Mouse (Mus musculus) left cerebral cortex, postnatal 4 days (tissue): ENCODE measurements around the gene Krtap4-7. TPM values are rescaled to one million over a fixed set of nuclear protein-coding genes. Genes with fewer than 3 reads are reported as not detected.
"Not testable (repeated sequence)": the region's sequence is repeated elsewhere in the genome, so short reads cannot be mapped to it uniquely, and the experiment has no call there.

Source experiments
- DNase-seq: peaks from one replicate; pipeline ENCODE4 v3.0.0-alpha.2; 2022
- intact Hi-C: fragments of 180-260 bp; cut with DNase I; formaldehyde crosslinking; loops from one replicate; pipeline ENCODE4 v1.15.1; 2025
- total RNA-seq, 2 experiments: library from RNA; stranded (reverse); gene quantifications; 2 replicates each; pipeline ENCODE4 v1.2.3; 2021

The Krtap4-7 gene
- total RNA-seq, 2 experiments from 2014 or later = not detected

DNA sequence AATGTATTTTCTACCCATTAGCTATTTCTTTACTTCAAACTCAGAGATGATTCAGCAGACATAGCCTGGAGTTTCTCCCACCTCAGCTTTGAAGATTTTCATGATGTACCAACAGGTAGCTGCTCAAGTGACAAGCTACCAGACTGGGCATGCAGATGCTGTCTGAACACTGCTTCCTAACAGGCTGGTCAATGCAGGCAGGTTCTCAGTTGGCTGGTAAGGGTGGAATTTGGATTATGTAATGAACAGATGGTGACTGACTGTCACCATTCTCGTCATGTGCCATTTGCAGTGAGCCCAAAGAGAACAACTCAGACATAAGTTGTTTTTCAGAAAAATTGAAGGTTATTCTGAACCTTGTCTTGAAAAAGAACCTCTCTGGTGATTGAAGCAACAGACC, 34.8 kb downstream of the Krtap4-7 start:
- intact Hi-C loops = no loop called here

GRCm38 (mm10) chr11:99603208-99603607, 40.7 kb downstream of the Krtap4-7 start, which contains the start of gene Gm11938:
Gene Gm11938 (minus strand): TSS chr11:99603308.
- intact Hi-C loops, DNase-seq: not testable (repeated sequence)

More for the DNA sequence above, 34.8 kb downstream of the Krtap4-7 start:
- DNase-seq = no peak

DNA sequence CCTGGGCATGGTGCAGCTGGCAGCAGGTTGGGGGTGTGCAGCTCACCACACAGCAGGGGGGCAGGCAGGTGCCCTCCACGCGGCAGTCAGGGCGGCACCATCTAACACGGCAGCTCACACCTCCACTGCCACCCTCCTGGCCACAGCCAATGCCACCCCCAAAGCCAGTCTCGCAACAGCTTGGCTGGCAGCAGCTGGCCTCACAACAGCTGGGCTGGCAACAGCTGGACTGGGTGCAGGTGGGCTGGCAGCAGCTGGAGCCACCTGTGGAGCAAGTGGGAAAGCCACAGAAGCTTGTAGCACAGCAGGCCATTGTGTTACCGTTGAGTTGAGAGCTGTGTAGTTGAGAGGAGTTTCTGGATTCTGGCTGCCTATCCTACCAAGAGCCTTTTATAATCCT, 46.1 kb downstream of the Krtap4-7 start, which contains the start of gene Krtap9-3:
TSS of gene Krtap9-3 (minus strand) at position 364 of the 400 bp plus-strand sequence.
- DNase-seq, intact Hi-C loops: not testable (repeated sequence)

Other genes with a start within 250 kb of the Krtap4-7 start
- gene Krt12, start 221.8 kb downstream of the Krtap4-7 start, total RNA-seq = 1 to 10 TPM; 1.2 to 1.7 TPM
- gene Krt20, start 205.9 kb downstream of the Krtap4-7 start, total RNA-seq = not detected
- not detected for gene Krt23, start 151.0 kb downstream of the Krtap4-7 start, total RNA-seq
- not detected for gene Krt39, start 122.8 kb downstream of the Krtap4-7 start, total RNA-seq
- gene Krt40, start 100.9 kb downstream of the Krtap4-7 start, total RNA-seq = not detected
- not detected for gene Krtap3-3, start 93.2 kb downstream of the Krtap4-7 start, total RNA-seq
- not detected for gene Krtap3-2, start 87.2 kb downstream of the Krtap4-7 start, total RNA-seq
- gene Gm11939, start 84.6 kb downstream of the Krtap4-7 start, total RNA-seq = not detected
- gene Krtap3-1, start 77.5 kb downstream of the Krtap4-7 start, total RNA-seq = not detected
- not detected for gene Krtap1-5, start 63.1 kb downstream of the Krtap4-7 start, total RNA-seq
- not detected for gene Krtap1-4, start 60.4 kb downstream of the Krtap4-7 start, total RNA-seq
- not detected for gene Krtap1-3, start 52.8 kb downstream of the Krtap4-7 start, total RNA-seq
- gene Krtap9-3, start 46.0 kb downstream of the Krtap4-7 start, total RNA-seq = not detected
- gene Gm11938, start 40.8 kb downstream of the Krtap4-7 start, total RNA-seq = not detected
- gene Gm11937, start 33.9 kb downstream of the Krtap4-7 start, total RNA-seq = not detected
- not detected for gene Krtap2-4, start 29.2 kb downstream of the Krtap4-7 start, total RNA-seq
- gene Gm11562, start 23.7 kb downstream of the Krtap4-7 start, total RNA-seq = not detected
- gene Krtap4-1, start 15.9 kb downstream of the Krtap4-7 start, total RNA-seq = not detected
- not detected for gene Krtap4-2, start 9.0 kb downstream of the Krtap4-7 start, total RNA-seq
- gene Gm11555, start 6.1 kb upstream of the Krtap4-7 start, total RNA-seq = not detected
- gene Gm11563, start 14.9 kb upstream of the Krtap4-7 start, total RNA-seq = not detected
- gene Krtap4-6, start 21.9 kb upstream of the Krtap4-7 start, total RNA-seq = not detected
- not detected for gene Gm14190, start 46.7 kb upstream of the Krtap4-7 start, total RNA-seq
- gene Gm14180, start 90.2 kb upstream of the Krtap4-7 start, total RNA-seq = not detected
- not detected for gene Gm11595, start 128.8 kb upstream of the Krtap4-7 start, total RNA-seq
- gene Krtap4-8, start 136.6 kb upstream of the Krtap4-7 start, total RNA-seq = not detected
- gene Krtap4-9, start 141.1 kb upstream of the Krtap4-7 start, total RNA-seq = not detected
- not detected for gene Gm11596, start 149.4 kb upstream of the Krtap4-7 start, total RNA-seq
- gene Gm11569, start 154.8 kb upstream of the Krtap4-7 start, total RNA-seq = not detected
- not detected for gene Gm11554, start 160.4 kb upstream of the Krtap4-7 start, total RNA-seq
- not detected for gene Krtap4-13, start 165.8 kb upstream of the Krtap4-7 start, total RNA-seq
- gene Gm11564, start 171.6 kb upstream of the Krtap4-7 start, total RNA-seq = not detected
- gene 2300003K06Rik, start 194.0 kb upstream of the Krtap4-7 start, total RNA-seq = not detected
- gene Krtap4-16, start 207.5 kb upstream of the Krtap4-7 start, total RNA-seq = not detected
- gene Gm11568, start 213.8 kb upstream of the Krtap4-7 start, total RNA-seq = not detected
- gene Gm11559, start 220.4 kb upstream of the Krtap4-7 start, total RNA-seq = not detected
- not detected for gene Krtap9-1, start 229.3 kb upstream of the Krtap4-7 start, total RNA-seq
- gene Gm11567, start 235.1 kb upstream of the Krtap4-7 start, total RNA-seq = not detected